Mouse (Mus musculus): Measurements from ENCODE around the gene Sigmar1. TPM values are rescaled to one million over a fixed set of nuclear protein-coding genes. Genes with fewer than 3 reads are reported as not detected.
A peak's percentile ranks its signal among the peaks of the same experiment; 100 is the strongest.
"Not testable (repeated sequence)": the region's sequence is repeated elsewhere in the genome, so short reads cannot be mapped to it uniquely, and the experiment has no call there.

The Sigmar1 gene
- 82.5 and 94.6 TPM in 2 replicates for polyA plus RNA-seq (2014; fragmentation: Nextera tagmentation; extraction: Ambion mirVana)

DNA sequence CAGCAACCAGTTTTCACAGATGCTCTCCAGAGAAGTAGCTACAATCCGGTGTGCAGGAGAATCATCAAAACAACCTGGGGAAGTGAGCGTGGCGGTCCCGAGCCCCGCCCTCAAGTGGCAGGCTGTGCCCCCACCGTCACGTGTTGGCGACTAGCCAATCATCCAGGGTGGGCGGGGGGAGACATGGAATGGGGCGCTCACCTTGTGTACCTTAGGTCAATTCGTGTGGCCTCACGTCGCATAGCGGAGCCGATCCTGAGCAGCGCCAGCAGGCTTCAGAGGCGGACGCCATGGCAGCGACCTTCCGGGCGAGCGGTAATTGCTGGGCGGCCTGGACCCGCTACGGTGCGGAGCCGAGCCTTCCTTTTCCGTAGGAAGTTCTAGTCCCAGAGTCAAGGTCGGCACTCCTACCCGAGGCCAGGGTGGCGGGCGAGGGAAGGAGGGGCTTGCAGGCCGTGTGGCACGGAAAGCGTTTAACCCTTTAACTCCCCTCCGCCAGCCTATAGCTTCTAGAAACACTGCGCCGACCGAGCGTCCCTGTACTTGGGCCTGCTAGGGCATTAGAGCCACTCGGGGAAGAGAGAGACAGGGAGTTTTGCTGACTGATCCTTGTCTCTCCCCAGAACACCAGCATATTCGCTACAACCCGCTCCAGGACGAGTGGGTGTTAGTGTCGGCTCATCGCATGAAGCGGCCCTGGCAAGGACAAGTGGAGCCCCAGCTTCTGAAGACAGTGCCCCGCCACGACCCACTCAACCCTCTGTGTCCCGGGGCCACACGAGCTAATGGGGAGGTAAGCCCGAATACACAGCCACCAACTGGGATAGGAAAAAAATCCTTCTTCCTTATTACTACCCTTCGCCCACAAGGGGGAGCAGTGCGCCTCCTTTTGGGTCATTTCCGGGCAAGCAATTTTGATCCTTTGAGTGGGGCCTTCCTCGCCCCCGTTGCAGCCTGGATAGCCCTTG, at the start of gene Sigmar1:
TSS of gene Sigmar1 (minus strand) at position 820 of the 968 bp plus-strand sequence.
- peak; percentile 52 for ATAC-seq (ENCODE audit: insufficient read depth)
- peak; percentile 91 for TF ChIP-seq CTCF (IDR thresholded peaks at IDR 0.05; ENCODE audit: low read depth)

DNA sequence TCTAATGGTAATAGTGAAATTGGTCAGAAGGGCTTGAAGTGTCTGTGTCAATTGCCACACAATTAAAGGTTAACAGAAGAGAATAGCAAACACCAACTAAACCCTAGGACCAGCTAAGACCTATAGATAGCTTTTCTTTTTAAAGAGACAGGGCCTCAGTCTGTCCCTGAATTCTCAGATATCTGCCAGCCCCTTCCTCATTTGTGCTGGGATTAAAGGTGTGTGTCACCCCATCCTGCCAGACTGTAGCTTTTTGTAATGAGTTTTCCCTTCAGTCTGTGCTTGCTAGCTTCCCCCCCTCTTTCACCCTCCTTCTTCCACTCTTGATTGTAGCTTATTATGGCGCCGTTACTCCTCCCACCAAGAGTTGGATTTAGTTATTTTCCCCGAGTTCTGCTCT, 27.2 kb upstream of the Sigmar1 start:
- H3K27me3 ChIP-seq (ENCODE audit: insufficient read depth, low read length); H3K4me3 ChIP-seq (ENCODE audit: low read depth, low read length); H3K9ac ChIP-seq; H3K4me1 ChIP-seq (ENCODE audit: insufficient read depth); DNase-seq; ATAC-seq (ENCODE audit: insufficient read depth); H3K9me3 ChIP-seq (ENCODE audit: low read depth, low read length); H3K27ac ChIP-seq (ENCODE audit: low read depth); H3K36me3 ChIP-seq (ENCODE audit: insufficient read depth); H3K4me2 ChIP-seq: not testable (repeated sequence)
- 17% methylated on average over 3 of the region's 3 CpGs for WGBS

More for the DNA sequence above, at the start of gene Sigmar1:
- WGBS: under 1% methylated on average over 57 of the region's 57 CpGs
- peak; percentile 94 for DNase-seq
- Histone ChIP-seq H3K4me2 (peak within 1 kb of the TSS; percentile 97), H3K27me3 (ENCODE audit: insufficient read depth, low read length) (no peaks in the 10 kb centered on the region), H3K4me3 (ENCODE audit: low read depth, low read length) (peak within 1 kb of the TSS; percentile 70), H3K9me3 (ENCODE audit: low read depth, low read length) (no peaks in the 10 kb centered on the region), H3K27ac (ENCODE audit: low read depth) (peak within 1 kb of the TSS; percentile 90), H3K4me1 (ENCODE audit: insufficient read depth) (peaks cover 7% of the 10 kb centered on the region; the same call in 1 of the 2 replicates), H3K9ac (peak within 1 kb of the TSS; percentile 73), H3K36me3 (ENCODE audit: insufficient read depth) (peaks cover 9% of the 10 kb centered on the region; the same call in 1 of the 2 replicates)

DNA sequence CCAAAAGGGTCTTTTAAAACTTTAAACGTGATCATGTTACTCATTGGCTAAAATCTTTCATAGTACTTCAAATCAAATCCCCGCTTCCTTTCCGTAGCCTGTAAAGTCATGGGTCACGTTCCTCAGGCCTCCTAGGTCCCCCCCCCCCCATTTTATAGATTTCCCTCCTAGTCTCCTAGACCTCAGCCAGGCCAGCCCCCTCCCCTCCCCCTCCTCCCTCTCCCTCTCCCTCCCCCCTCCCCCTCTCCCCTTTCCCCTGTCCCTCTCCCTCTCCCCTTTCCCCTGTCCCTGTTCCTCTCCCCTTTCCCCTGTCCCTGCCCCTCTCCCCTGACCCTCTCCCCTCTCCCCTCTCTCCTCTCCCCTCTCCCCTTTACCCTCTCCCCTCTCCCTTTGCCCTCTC, 26.8 kb upstream of the Sigmar1 start:
- not testable (repeated sequence) for DNase-seq; H3K27me3 ChIP-seq (ENCODE audit: insufficient read depth, low read length); H3K9me3 ChIP-seq (ENCODE audit: low read depth, low read length); H3K4me1 ChIP-seq (ENCODE audit: insufficient read depth); H3K36me3 ChIP-seq (ENCODE audit: insufficient read depth); ATAC-seq (ENCODE audit: insufficient read depth); H3K27ac ChIP-seq (ENCODE audit: low read depth); H3K9ac ChIP-seq; H3K4me3 ChIP-seq (ENCODE audit: low read depth, low read length); H3K4me2 ChIP-seq
- WGBS: 45% methylated on average over 4 of the region's 4 CpGs

DNA sequence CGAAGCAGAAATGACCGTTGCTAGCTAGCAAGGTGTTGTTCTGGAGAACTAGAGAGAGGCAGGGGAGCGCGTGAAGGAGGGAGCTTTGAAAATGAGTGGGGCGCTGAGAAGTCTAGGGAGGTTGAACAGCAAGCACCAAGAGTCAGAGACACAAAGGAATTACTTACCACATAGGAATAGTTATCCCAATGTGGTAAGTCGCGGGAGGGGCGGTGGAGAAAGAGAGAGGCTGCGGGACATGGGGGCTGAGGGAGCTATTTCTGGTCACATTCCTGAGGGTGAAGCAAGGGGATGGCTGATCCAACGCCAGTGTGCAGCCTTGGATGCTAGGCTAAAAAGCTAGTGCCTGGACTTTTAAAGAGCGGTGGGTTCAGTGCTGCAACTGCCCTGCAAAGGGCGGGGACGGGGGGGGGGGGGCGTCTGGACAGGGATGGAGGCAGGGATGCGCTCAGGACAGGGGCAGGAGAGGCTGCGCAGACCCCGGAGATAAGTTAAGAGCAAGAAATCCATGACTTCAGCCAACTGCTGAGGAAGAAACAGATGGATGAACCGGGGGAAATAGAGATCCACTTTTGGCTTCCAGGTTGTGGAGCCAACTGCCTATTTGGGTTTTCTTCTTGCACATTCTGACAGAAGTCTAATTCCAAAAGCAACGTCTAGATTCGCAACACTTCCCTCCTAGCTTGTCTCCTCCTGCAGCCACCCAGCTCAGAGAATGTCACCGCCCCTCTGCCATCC, 26.0 kb upstream of the Sigmar1 start:
- H3K4me1 ChIP-seq (ENCODE audit: insufficient read depth); H3K36me3 ChIP-seq (ENCODE audit: insufficient read depth); H3K4me3 ChIP-seq (ENCODE audit: low read depth, low read length); H3K27ac ChIP-seq (ENCODE audit: low read depth); H3K4me2 ChIP-seq; DNase-seq; H3K27me3 ChIP-seq (ENCODE audit: insufficient read depth, low read length); H3K9me3 ChIP-seq (ENCODE audit: low read depth, low read length); H3K9ac ChIP-seq; ATAC-seq (ENCODE audit: insufficient read depth): not testable (repeated sequence)
- 27% methylated on average over 15 of the region's 21 CpGs for WGBS

DNA sequence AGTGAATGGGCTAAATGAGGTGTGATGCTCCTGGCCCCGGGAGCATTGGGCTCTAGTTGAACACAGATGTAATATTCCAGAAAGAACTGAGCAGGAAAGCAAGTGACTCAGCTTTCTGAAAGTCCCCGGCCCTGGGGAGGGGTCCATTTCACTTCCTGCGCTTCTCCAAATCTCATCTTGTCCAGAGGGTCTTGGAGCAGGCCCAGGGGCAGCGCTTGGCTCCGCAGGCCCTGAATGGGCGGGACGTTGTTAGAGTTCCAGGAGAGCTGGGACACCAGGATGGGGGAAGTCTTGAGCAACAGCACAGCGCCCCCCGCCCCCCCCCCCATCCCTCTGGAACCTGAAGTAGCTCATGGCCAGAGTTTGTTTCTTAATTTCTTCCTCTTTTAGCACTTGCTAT, 25.3 kb upstream of the Sigmar1 start:
- not testable (repeated sequence) for H3K4me2 ChIP-seq; H3K4me1 ChIP-seq (ENCODE audit: insufficient read depth)

DNA sequence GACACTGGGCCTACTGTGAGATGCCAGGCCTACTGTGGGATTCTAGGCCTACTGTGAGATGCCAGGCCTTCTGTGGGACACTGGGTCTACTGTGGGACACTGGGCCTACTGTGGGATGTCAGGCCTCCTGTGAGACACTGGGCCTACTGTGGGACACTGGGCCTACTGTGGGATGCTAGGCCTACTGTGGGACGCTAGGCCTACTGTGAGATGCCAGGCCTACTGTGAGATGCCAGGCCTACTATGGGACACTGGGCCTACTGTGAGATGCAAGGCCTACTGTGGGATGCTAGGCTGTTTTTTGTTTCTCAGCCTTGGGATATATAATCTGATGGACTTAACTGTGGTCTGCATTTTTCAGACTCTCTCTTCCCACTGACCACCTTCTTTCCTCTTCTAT, 19.9 kb upstream of the Sigmar1 start:
- not testable (repeated sequence) for H3K27me3 ChIP-seq (ENCODE audit: insufficient read depth, low read length); H3K4me1 ChIP-seq (ENCODE audit: insufficient read depth); H3K9me3 ChIP-seq (ENCODE audit: low read depth, low read length); ATAC-seq (ENCODE audit: insufficient read depth); H3K36me3 ChIP-seq (ENCODE audit: insufficient read depth); H3K9ac ChIP-seq; H3K27ac ChIP-seq (ENCODE audit: low read depth); H3K4me2 ChIP-seq; H3K4me3 ChIP-seq (ENCODE audit: low read depth, low read length); DNase-seq
- 92% methylated on average over 1 of the region's 1 CpGs for WGBS

More for the DNA sequence above, 25.3 kb upstream of the Sigmar1 start:
- H3K9me3 ChIP-seq (ENCODE audit: low read depth, low read length); ATAC-seq (ENCODE audit: insufficient read depth); H3K27ac ChIP-seq (ENCODE audit: low read depth); H3K4me3 ChIP-seq (ENCODE audit: low read depth, low read length); H3K36me3 ChIP-seq (ENCODE audit: insufficient read depth); DNase-seq; H3K27me3 ChIP-seq (ENCODE audit: insufficient read depth, low read length); H3K9ac ChIP-seq: not testable (repeated sequence)
- WGBS: 17% methylated on average over 6 of the region's 9 CpGs

DNA sequence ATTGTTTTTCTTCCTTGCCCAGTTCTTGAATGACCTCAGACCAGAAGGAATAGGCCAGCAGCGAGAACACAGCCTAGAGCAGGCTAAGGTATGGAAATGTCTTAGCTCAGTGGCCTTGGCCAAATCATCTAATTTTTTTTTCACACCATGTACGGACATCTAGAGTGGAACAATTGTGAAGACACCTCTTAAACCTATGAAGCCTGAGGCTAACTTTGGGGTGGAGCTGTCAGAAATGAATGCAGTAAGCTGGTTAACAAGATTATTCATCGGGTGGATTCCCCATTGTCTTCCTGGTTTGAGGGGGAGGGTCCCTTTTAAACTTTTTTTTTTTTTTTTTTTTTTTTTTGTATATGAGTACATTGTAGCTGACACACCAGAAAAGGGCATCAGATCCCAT, 18.5 kb upstream of the Sigmar1 start:
- not testable (repeated sequence) for H3K36me3 ChIP-seq (ENCODE audit: insufficient read depth); H3K4me1 ChIP-seq (ENCODE audit: insufficient read depth); H3K27me3 ChIP-seq (ENCODE audit: insufficient read depth, low read length); DNase-seq; ATAC-seq (ENCODE audit: insufficient read depth); H3K9me3 ChIP-seq (ENCODE audit: low read depth, low read length); H3K4me3 ChIP-seq (ENCODE audit: low read depth, low read length); H3K9ac ChIP-seq; H3K27ac ChIP-seq (ENCODE audit: low read depth)
- peak overlapping the region; percentile 51 for H3K4me2 ChIP-seq
- WGBS: 66% methylated on average over 3 of the region's 3 CpGs

DNA sequence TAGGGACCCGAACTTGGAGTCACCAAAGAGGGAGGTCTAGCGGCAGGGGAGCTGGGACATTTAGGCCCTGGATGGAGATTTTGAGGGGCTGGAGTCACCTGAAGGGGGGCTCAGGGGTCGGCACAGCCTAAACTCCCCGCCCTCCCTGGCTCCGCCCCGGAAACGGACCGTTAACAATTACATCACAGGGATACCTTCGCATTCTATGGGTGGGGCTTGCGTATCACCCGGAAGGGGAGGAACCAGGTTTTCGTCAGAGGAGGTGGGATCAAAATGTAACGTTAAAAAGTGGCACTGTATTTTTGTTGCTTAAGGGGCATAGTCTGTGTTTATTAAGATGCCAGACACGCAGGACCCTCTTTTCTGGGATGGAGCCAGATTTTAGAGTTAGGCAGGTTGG, 18.0 kb upstream of the Sigmar1 start, which contains the start of gene Ccl27a:
TSS of gene Ccl27a (minus strand) at position 246 of the 400 bp plus-strand sequence.
- ATAC-seq (ENCODE audit: insufficient read depth); H3K27ac ChIP-seq (ENCODE audit: low read depth); H3K36me3 ChIP-seq (ENCODE audit: insufficient read depth); H3K4me1 ChIP-seq (ENCODE audit: insufficient read depth); H3K9me3 ChIP-seq (ENCODE audit: low read depth, low read length); H3K27me3 ChIP-seq (ENCODE audit: insufficient read depth, low read length); H3K9ac ChIP-seq: not testable (repeated sequence)
- H3K4me3 ChIP-seq (ENCODE audit: low read depth, low read length): peak within 1 kb of the TSS; percentile 32
- DNase-seq: peak; percentile 91
- WGBS: 2% methylated on average over 12 of the region's 14 CpGs
- H3K4me2 ChIP-seq: peak within 1 kb of the TSS; percentile 51

DNA sequence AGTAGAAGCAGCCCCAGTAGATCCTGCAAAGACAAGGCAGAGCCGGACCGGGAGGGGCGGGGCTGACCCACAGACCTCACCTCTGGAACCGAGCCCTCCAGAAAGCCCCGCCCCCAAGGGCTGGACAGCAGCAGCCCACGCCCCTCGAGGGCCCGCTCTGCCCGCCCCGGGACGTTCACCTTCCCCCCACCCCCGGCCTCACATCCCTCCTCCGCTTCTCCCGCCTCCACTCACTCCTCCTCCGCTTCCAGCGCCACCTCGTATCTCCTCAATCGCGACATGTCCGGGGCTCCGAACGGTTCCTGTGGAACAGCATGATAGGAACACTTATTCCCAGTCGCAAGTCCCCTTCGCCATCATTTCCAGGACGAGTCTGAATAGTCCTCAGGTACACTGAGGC, 17.5 kb upstream of the Sigmar1 start:
- WGBS: 3% methylated on average over 16 of the region's 25 CpGs
- not testable (repeated sequence) for H3K27ac ChIP-seq (ENCODE audit: low read depth); H3K27me3 ChIP-seq (ENCODE audit: insufficient read depth, low read length); H3K9me3 ChIP-seq (ENCODE audit: low read depth, low read length); H3K9ac ChIP-seq; H3K4me1 ChIP-seq (ENCODE audit: insufficient read depth); H3K36me3 ChIP-seq (ENCODE audit: insufficient read depth); ATAC-seq (ENCODE audit: insufficient read depth)
- DNase-seq: peak; percentile 77
- H3K4me3 ChIP-seq (ENCODE audit: low read depth, low read length): peak overlapping the region; percentile 32
- H3K4me2 ChIP-seq: peak overlapping the region; percentile 51

DNA sequence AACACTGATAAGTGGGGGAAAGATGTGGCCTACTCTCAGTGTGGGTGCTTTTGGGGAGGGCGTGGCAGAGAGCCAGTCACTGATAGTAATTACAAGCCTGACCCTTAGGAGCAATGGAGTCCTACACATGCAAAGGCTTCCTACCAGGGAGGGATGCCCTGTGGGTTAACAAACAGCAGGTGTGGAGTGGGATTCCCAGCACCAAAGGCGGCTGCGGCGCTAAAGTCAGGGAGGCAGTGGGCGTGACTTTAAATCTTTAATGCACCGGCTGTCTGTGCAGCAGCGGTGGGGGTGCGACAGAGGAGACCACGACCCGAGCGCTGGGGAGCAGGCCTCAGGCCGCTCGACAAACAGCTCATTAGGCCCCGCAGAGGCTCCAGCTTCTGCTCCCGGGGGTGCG, 17.0 kb upstream of the Sigmar1 start:
- Histone ChIP-seq H3K4me3 (ENCODE audit: low read depth, low read length) (peak overlapping the region; percentile 24; the same call in 1 of the 2 replicates), H3K4me2 (peak overlapping the region; percentile 49)
- whole genome bisulfite sequencing: 10% methylated on average over 8 of the region's 16 CpGs
- not testable (repeated sequence) for H3K27me3 ChIP-seq (ENCODE audit: insufficient read depth, low read length); H3K9ac ChIP-seq; H3K27ac ChIP-seq (ENCODE audit: low read depth); DNase-seq; H3K4me1 ChIP-seq (ENCODE audit: insufficient read depth); ATAC-seq (ENCODE audit: insufficient read depth); H3K36me3 ChIP-seq (ENCODE audit: insufficient read depth); H3K9me3 ChIP-seq (ENCODE audit: low read depth, low read length)
